Mouse (Mus musculus) heart, embryonic 14.5 days (tissue): Measurements from ENCODE around the gene Spag9. TPM values are rescaled to one million over a fixed set of nuclear protein-coding genes. Genes with fewer than 3 reads are reported as not detected.
A peak's percentile ranks its signal among the peaks of the same experiment; 100 is the strongest.

Experiments
- ATAC-seq: fragments of 200-750 bp; cut with Nextera tagmentation; 2 replicates; pipeline ENCODE4 v1.8.0; 2017; ENCODE audit warnings: low read depth, moderate TSS enrichment; ENCODE audit not compliant: insufficient number of reproducible peaks, insufficient read depth, low FRiP score
- H3K27ac ChIP-seq, 2 experiments: fragments of 200-500 bp in 1 of 2; fragments of 300-500 bp in 1 of 2; sonication (generic) in 1 of 2; replicated peaks in 1 of 2; 2 replicates each; pipeline ENCODE4 v1.5.1; 2012 to 2014; ENCODE audit warnings: low read depth in 2 of 2, low read length in 2 of 2, control low read depth in 1 of 2, mild to moderate bottlenecking in 1 of 2, mixed read lengths in 1 of 2; ENCODE audit not compliant: control insufficient read depth in 1 of 2, insufficient read depth in 1 of 2
- H3K27me3 ChIP-seq: fragments of 300-500 bp; sonication (generic); 2 replicates; pipeline ENCODE4 v1.6.1; 2014; ENCODE audit warnings: mild to moderate bottlenecking, low read length, control low read depth; ENCODE audit not compliant: control insufficient read depth, insufficient read depth
- H3K36me3 ChIP-seq: fragments of 300-500 bp; sonication (generic); 2 replicates; pipeline ENCODE4 v1.6.1; 2014; ENCODE audit warnings: mild to moderate bottlenecking, control low read depth, low read length, mixed read lengths; ENCODE audit not compliant: control insufficient read depth, insufficient read depth
- H3K4me1 ChIP-seq, 2 experiments: fragments of 200-500 bp in 1 of 2; fragments of 300-500 bp in 1 of 2; sonication (generic) in 1 of 2; 2 replicates each; pipeline ENCODE4 v1.6.1; 2012 to 2014; ENCODE audit warnings: low read length in 2 of 2, control low read depth in 1 of 2, mixed read lengths in 1 of 2; ENCODE audit not compliant: control insufficient read depth in 2 of 2, insufficient read depth in 2 of 2
- H3K4me2 ChIP-seq: fragments of 300-500 bp; sonication (generic); 2 replicates; pipeline ENCODE4 v1.6.1; 2014; ENCODE audit warnings: mild to moderate bottlenecking, low read length
- H3K4me3 ChIP-seq, 2 experiments: fragments of 200-500 bp in 1 of 2; fragments of 300-500 bp in 1 of 2; sonication (generic) in 1 of 2; 2 replicates each; pipeline ENCODE4 v1.5.1; 2012 to 2014; ENCODE audit warnings: low read length in 2 of 2, mild to moderate bottlenecking in 2 of 2, control low read depth in 1 of 2, low read depth in 1 of 2, moderate library complexity in 1 of 2; ENCODE audit not compliant: control insufficient read depth in 1 of 2, insufficient read depth in 1 of 2
- H3K9ac ChIP-seq: fragments of 300-500 bp; sonication (generic); 2 replicates; pipeline ENCODE4 v1.6.1; 2014; ENCODE audit warnings: mild to moderate bottlenecking, low read length
- H3K9me3 ChIP-seq: fragments of 300-500 bp; sonication (generic); 2 replicates; pipeline ENCODE4 v1.6.1; 2016; ENCODE audit warnings: low read length, control low read depth; ENCODE audit not compliant: control insufficient read depth
- WGBS: fragments of 180-500 bp; shearing (Covaris S2); extraction: QIAGEN DNeasy Blood & Tissue Kit; methylation state at CpG from one replicate; pipeline ENCODE4 v1.1.7; 2014; 5-methylcytosine and 5-hydroxymethylcytosine counted together
- polyA plus RNA-seq: library from polyadenylated mRNA; unstranded; fragments of >200 nt; fragmentation: Nextera tagmentation; extraction: Ambion mirVana; gene quantifications from 2 replicates; pipeline ENCODE4 v1.2.1, GENCODE M21; 2014

Gene Spag9
- polyA plus RNA-seq, 1 experiment from 2014 or later, result 63.8 TPM

- ATAC-seq, result no peak
- peaks cover 41% of the 10 kb centered on the region for H3K36me3 ChIP-seq
- WGBS, result 87% methylated on average over 9 of the region's 9 CpGs
- no peaks in the 10 kb centered on the region for H3K27me3 ChIP-seq
- H3K27ac ChIP-seq, result no peak overlapping the region
- H3K9me3 ChIP-seq, result no peaks in the 10 kb centered on the region
- H3K4me3 ChIP-seq, result no peak overlapping the region
- no peak overlapping the region for H3K4me2 ChIP-seq
- no peak overlapping the region for H3K9ac ChIP-seq
- peaks cover 6 to 12% of the 10 kb centered on the region in 2 experiments for H3K4me1 ChIP-seq
Observed at GRCm38 (mm10) chr11:94126701-94127100, 130.8 kb downstream of the Spag9 start.

GRCm38 (mm10) chr11:94127966-94128365, 132.1 kb downstream of the Spag9 start:
- H3K27me3 ChIP-seq, result no peaks in the 10 kb centered on the region
- no peak for ATAC-seq
- H3K4me1 ChIP-seq, result peaks cover 6 to 12% of the 10 kb centered on the region in 2 experiments
- no peak overlapping the region for H3K4me2 ChIP-seq
- no peak overlapping the region for H3K4me3 ChIP-seq
- 44% methylated on average over 5 of the region's 5 CpGs for WGBS
- H3K9me3 ChIP-seq, result no peaks in the 10 kb centered on the region
- no peak overlapping the region for H3K27ac ChIP-seq
- no peak overlapping the region for H3K9ac ChIP-seq
- peaks cover 28% of the 10 kb centered on the region for H3K36me3 ChIP-seq

GRCm38 (mm10) chr11:94128506-94128905, 132.6 kb downstream of the Spag9 start:
- Histone ChIP-seq H3K27ac (no peak overlapping the region), H3K4me2 (no peak overlapping the region), H3K36me3 (peaks cover 24% of the 10 kb centered on the region), H3K27me3 (no peaks in the 10 kb centered on the region), H3K4me3 (no peak overlapping the region), H3K9me3 (no peaks in the 10 kb centered on the region), H3K4me1 (peaks cover 6 to 14% of the 10 kb centered on the region in 2 experiments), H3K9ac (no peak overlapping the region)
- ATAC-seq, result no peak
- 85% methylated on average over 8 of the region's 8 CpGs for WGBS

- H3K27me3 ChIP-seq, result no peaks in the 10 kb centered on the region
- H3K4me2 ChIP-seq, result no peak overlapping the region
- H3K9me3 ChIP-seq, result no peaks in the 10 kb centered on the region
- peaks cover 16% of the 10 kb centered on the region for H3K36me3 ChIP-seq
- no peak overlapping the region for H3K9ac ChIP-seq
- 60% methylated on average over 12 of the region's 12 CpGs for WGBS
- peak overlapping the region; percentile 33 to 48; a peak in 2 of 4 replicates for H3K27ac ChIP-seq
- ATAC-seq, result no peak
- H3K4me1 ChIP-seq, result peaks cover 14 to 21% of the 10 kb centered on the region in 2 experiments
- no peak overlapping the region for H3K4me3 ChIP-seq
Observed at GRCm38 (mm10) chr11:94129261-94130059, 133.6 kb downstream of the Spag9 start.

- Histone ChIP-seq H3K4me1 (peaks cover 22 to 31% of the 10 kb centered on the region in 2 experiments), H3K9me3 (no peaks in the 10 kb centered on the region), H3K4me3 (no peak overlapping the region), H3K36me3 (peaks cover 7% of the 10 kb centered on the region), H3K27me3 (no peaks in the 10 kb centered on the region), H3K9ac (no peak overlapping the region), H3K27ac (peak overlapping the region; percentile 17 to 48; a peak in 3 of 4 replicates), H3K4me2 (no peak overlapping the region)
- WGBS, result 55% methylated on average over 4 of the region's 4 CpGs
- ATAC-seq, result no peak
Observed at GRCm38 (mm10) chr11:94130118-94131095, 134.5 kb downstream of the Spag9 start.

- Histone ChIP-seq H3K36me3 (no peaks in the 10 kb centered on the region), H3K9me3 (no peaks in the 10 kb centered on the region), H3K4me3 (no peak overlapping the region), H3K27ac (peak overlapping the region; percentile 97), H3K9ac (peak overlapping the region; percentile 57; the same call in 1 of the 2 replicates), H3K4me2 (peak overlapping the region; percentile 48), H3K27me3 (no peaks in the 10 kb centered on the region), H3K4me1 (peaks cover 50 to 60% of the 10 kb centered on the region in 2 experiments)
- peak; percentile 67 for ATAC-seq
- 9% methylated on average over 11 of the region's 11 CpGs for WGBS
Observed at GRCm38 (mm10) chr11:94133344-94133955, 137.6 kb downstream of the Spag9 start.
